Mouse (Mus musculus): ENCODE results near the gene Marveld2. TPM values are rescaled to one million over a fixed set of nuclear protein-coding genes. Genes with fewer than 3 reads are reported as not detected.

Marveld2 gene
- polyA plus RNA-seq, 1 experiment from 2014 or later = 9.4 TPM

DNA sequence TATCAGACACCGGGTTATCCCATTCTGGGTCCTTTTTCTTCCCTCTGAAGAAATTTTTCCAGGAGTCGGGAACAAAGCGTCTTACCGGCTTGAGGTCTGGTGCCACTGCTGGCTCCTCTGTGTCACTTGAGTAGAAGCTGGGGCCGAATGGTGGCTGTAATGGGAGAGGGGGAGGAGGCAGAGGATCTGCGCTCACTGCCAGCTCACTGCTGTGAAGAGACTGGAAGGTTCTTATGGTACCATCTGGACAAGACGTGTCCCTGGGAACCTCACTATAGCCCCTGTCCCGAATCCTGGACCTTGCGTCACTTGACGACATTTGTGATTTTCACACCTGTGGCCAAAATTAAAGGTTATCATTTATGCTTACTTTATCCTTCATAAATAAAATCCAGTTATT lies 4.5 kb downstream of the Marveld2 start:
- no peaks in the 10 kb centered on the region for H3K27me3 ChIP-seq (ENCODE audit: insufficient read depth, low read length)
- H3K36me3 ChIP-seq (replicated peaks; ENCODE audit: insufficient read depth, low read length) = peaks cover 13% of the 10 kb centered on the region
- ATAC-seq (no peak), DNase-seq (no peak)
- H3K4me1 ChIP-seq (ENCODE audit: insufficient read depth) = no peaks in the 10 kb centered on the region
- 0 out of 2 replicates have a peak, but pooled peaks cover 3% of the 10 kb centered on the region for H3K9me3 ChIP-seq (ENCODE audit: low read length)
- no peak overlapping the region for H3K4me2 ChIP-seq (ENCODE audit: low read depth, low read length)
- 87% methylated on average over 10 of the region's 10 CpGs for WGBS (ENCODE audit: insufficient replicate concordance)
- no peak overlapping the region for H3K9ac ChIP-seq (replicated peaks)
- H3K4me3 ChIP-seq (ENCODE audit: low read depth, low read length) = no peak overlapping the region
- H3K27ac ChIP-seq (ENCODE audit: low read depth) = no peak overlapping the region
- TF ChIP-seq EP300 (IDR thresholded peaks at IDR 0.05; ENCODE audit: low read depth) (no peak), CTCF (IDR thresholded peaks at IDR 0.05; ENCODE audit: low read depth) (no peak)

DNA sequence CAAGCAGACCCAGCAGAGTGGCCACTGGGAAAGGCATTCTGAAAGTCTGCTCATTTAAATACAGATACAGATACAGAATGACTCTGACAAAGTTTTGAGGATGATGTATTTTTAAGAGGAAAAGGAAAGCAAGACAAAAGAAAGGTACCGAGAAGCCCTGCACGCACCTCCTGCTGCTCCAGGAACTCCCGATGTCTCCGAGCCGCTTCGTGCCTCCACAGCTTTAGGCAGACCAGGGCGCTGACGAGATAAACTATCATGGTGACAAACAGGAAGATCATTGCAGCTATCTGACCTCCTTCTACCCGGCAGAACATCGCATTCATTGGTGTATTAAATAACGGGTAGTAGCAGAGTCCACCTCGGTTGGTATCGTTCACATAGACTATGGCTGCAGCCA lies 5.5 kb downstream of the Marveld2 start:
- Histone ChIP-seq H3K4me1 (ENCODE audit: insufficient read depth) (0 out of 2 replicates have a peak, but pooled peaks cover 4% of the 10 kb centered on the region), H3K27ac (ENCODE audit: low read depth) (no peak overlapping the region), H3K36me3 (replicated peaks; ENCODE audit: insufficient read depth, low read length) (peaks cover 12% of the 10 kb centered on the region), H3K27me3 (ENCODE audit: insufficient read depth, low read length) (no peaks in the 10 kb centered on the region), H3K4me2 (ENCODE audit: low read depth, low read length) (no peak overlapping the region), H3K4me3 (ENCODE audit: low read depth, low read length) (no peak overlapping the region), H3K9ac (replicated peaks) (no peak overlapping the region), H3K9me3 (ENCODE audit: low read length) (0 out of 2 replicates have a peak, but pooled peaks cover 3% of the 10 kb centered on the region)
- 86% methylated on average over 13 of the region's 13 CpGs for WGBS (ENCODE audit: insufficient replicate concordance)
- no peak for DNase-seq
- TF ChIP-seq CTCF (IDR thresholded peaks at IDR 0.05; ENCODE audit: low read depth) (no peak), EP300 (IDR thresholded peaks at IDR 0.05; ENCODE audit: low read depth) (no peak)
- no peak for ATAC-seq

DNA sequence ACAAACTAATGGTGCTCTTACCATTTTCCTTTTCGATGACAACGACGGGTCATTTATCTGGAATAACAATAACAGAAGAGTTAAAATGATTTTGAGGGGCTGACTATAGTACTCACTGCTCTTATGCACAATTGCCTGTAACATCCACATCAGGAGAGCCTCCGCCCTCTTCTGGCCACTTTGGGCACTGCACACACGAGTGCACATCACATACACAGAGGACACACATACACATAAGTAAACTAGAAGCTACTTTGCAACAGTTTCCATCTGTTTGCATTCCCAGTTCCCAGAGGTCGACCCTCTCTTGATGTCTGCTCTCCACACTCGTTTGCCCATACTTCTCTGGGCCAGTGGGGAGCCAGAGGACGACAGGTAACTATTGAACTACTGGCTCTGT lies 9.0 kb downstream of the Marveld2 start:
- no peak overlapping the region for H3K4me2 ChIP-seq (ENCODE audit: low read depth, low read length)
- ATAC-seq = no peak
- WGBS (ENCODE audit: insufficient replicate concordance) = 75% methylated on average over 8 of the region's 8 CpGs
- peaks cover 12% of the 10 kb centered on the region for H3K36me3 ChIP-seq (replicated peaks; ENCODE audit: insufficient read depth, low read length)
- peaks cover 4% of the 10 kb centered on the region; the same call in 1 of the 2 replicates for H3K4me1 ChIP-seq (ENCODE audit: insufficient read depth)
- 0 out of 2 replicates have a peak, but pooled peaks cover 3% of the 10 kb centered on the region for H3K9me3 ChIP-seq (ENCODE audit: low read length)
- H3K27ac ChIP-seq (ENCODE audit: low read depth) = no peak overlapping the region
- H3K9ac ChIP-seq (replicated peaks) = no peak overlapping the region
- no peak for DNase-seq
- no peaks in the 10 kb centered on the region for H3K27me3 ChIP-seq (ENCODE audit: insufficient read depth, low read length)
- H3K4me3 ChIP-seq (ENCODE audit: low read depth, low read length) = no peak overlapping the region
- peak; percentile 49 for TF ChIP-seq CTCF (IDR thresholded peaks at IDR 0.05; ENCODE audit: low read depth)
- no peak for TF ChIP-seq EP300 (IDR thresholded peaks at IDR 0.05; ENCODE audit: low read depth)

DNA sequence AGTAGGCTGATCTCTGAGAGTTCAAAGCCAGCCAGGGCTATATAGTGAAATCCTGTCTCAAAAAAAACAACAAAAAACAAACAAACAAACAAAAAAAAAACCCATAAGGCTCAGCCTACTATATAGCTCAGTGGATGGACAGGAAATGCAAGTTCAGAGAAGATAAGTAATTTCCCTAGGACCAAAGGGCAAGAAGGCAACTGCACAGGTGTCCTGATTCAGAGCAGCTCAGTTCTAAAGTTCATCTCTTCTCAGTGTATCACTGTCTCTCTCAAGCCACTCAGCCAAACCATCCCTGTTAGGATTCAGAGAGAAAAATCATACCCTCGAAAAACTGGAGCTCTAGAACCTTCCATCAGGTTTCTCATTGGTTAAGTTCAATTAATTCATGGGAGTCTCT lies 10.9 kb downstream of the Marveld2 start:
- Histone ChIP-seq H3K4me1 (ENCODE audit: insufficient read depth) (peaks cover 13% of the 10 kb centered on the region), H3K4me2 (ENCODE audit: low read depth, low read length) (no peak overlapping the region), H3K9me3 (ENCODE audit: low read length) (0 out of 2 replicates have a peak, but pooled peaks cover 3% of the 10 kb centered on the region), H3K27ac (ENCODE audit: low read depth) (no peak overlapping the region; the same call in 1 of the 2 replicates), H3K36me3 (replicated peaks; ENCODE audit: insufficient read depth, low read length) (no peaks in the 10 kb centered on the region; the same call in 1 of the 2 replicates), H3K9ac (replicated peaks) (no peak overlapping the region), H3K4me3 (ENCODE audit: low read depth, low read length) (no peak overlapping the region), H3K27me3 (ENCODE audit: insufficient read depth, low read length) (no peaks in the 10 kb centered on the region)
- DNase-seq (no peak), ATAC-seq (no peak)
- WGBS (ENCODE audit: insufficient replicate concordance) = 71% methylated on average over 1 of the region's 1 CpGs
- TF ChIP-seq CTCF (IDR thresholded peaks at IDR 0.05; ENCODE audit: low read depth) (no peak), EP300 (IDR thresholded peaks at IDR 0.05; ENCODE audit: low read depth) (no peak)

DNA sequence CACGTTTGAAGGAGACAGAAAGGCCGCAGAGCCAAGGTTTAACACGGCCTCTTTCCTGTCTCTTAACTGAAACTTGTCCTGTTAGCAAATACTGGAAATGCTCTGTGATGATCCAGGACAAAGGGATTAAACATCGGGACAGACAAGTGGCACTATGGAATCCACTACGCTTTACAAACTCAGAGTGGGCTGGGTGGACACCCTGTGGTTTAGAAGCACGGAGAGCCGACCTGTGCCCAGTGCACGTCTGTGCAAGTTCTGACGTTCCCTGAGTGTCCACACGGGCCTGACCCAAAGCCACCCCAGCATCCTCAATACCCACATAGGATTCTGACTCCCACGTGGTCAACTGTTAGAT lies 13.1 kb downstream of the Marveld2 start:
- WGBS (ENCODE audit: insufficient replicate concordance) = 81% methylated on average over 11 of the region's 11 CpGs
- H3K27ac ChIP-seq (ENCODE audit: low read depth) = peak overlapping the region; percentile 83
- H3K36me3 ChIP-seq (replicated peaks; ENCODE audit: insufficient read depth, low read length) = no peaks in the 10 kb centered on the region; the same call in 1 of the 2 replicates

DNA sequence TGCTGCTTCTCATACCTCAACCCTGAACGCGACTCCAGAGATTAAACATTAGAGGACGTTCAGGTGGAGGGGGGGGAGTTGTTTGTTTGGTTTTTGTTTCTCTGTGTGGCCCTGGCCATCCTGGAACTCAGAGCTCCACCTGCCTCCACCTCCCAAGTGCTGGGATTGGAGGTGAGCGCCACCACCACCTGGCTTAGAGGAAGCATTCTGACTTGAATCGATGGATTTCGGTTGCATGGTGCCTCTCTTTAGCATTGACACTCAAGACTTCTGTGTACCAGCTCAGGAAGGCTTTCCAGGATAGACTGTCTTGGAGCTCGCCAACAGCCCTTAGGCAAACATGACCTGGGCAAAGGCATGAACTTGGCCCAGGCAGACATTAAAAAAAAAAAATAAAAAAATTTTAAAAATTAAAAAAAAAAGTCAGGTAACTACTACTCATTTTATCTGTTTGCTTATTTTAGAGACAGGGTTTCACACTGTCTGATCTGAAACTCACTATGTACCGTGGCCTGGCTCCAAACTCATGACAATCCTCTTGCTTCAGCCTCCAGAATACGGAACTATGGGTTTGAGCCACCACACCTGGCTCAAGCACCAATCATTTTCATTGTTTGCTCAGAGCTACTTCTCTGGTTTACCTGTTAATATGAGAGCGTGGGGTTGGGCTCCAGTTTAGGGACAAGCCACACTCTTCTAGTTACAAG lies 13.6 kb downstream of the Marveld2 start:
- Histone ChIP-seq H3K9me3 (ENCODE audit: low read length) (0 out of 2 replicates have a peak, but pooled peaks cover 3% of the 10 kb centered on the region), H3K27me3 (ENCODE audit: insufficient read depth, low read length) (no peaks in the 10 kb centered on the region), H3K4me2 (ENCODE audit: low read depth, low read length) (no peak overlapping the region), H3K4me3 (ENCODE audit: low read depth, low read length) (no peak overlapping the region), H3K4me1 (ENCODE audit: insufficient read depth) (peaks cover 14% of the 10 kb centered on the region), H3K9ac (replicated peaks) (no peak overlapping the region), H3K36me3 (replicated peaks; ENCODE audit: insufficient read depth, low read length) (no peaks in the 10 kb centered on the region; the same call in 1 of the 2 replicates), H3K27ac (ENCODE audit: low read depth) (peak overlapping the region; percentile 83)
- no peak for TF ChIP-seq EP300 (IDR thresholded peaks at IDR 0.05; ENCODE audit: low read depth)
- TF ChIP-seq CTCF (IDR thresholded peaks at IDR 0.05; ENCODE audit: low read depth) = no peak
- ATAC-seq (peak; percentile 1; the same call in 1 of the 2 replicates), DNase-seq (no peak)
- WGBS (ENCODE audit: insufficient replicate concordance) = 73% methylated on average over 10 of the region's 10 CpGs

More for the DNA sequence above, 13.1 kb downstream of the Marveld2 start:
- ATAC-seq (no peak), DNase-seq (no peak)
- no peak overlapping the region for H3K4me3 ChIP-seq (ENCODE audit: low read depth, low read length)
- no peak overlapping the region for H3K9ac ChIP-seq (replicated peaks)
- 0 out of 2 replicates have a peak, but pooled peaks cover 3% of the 10 kb centered on the region for H3K9me3 ChIP-seq (ENCODE audit: low read length)
- no peaks in the 10 kb centered on the region for H3K27me3 ChIP-seq (ENCODE audit: insufficient read depth, low read length)
- H3K4me2 ChIP-seq (ENCODE audit: low read depth, low read length) = no peak overlapping the region
- H3K4me1 ChIP-seq (ENCODE audit: insufficient read depth) = peaks cover 14% of the 10 kb centered on the region
- TF ChIP-seq CTCF (IDR thresholded peaks at IDR 0.05; ENCODE audit: low read depth) = no peak
- no peak for TF ChIP-seq EP300 (IDR thresholded peaks at IDR 0.05; ENCODE audit: low read depth)

Measured in liver, postnatal 0 days (tissue).